Mouse (Mus musculus): ENCODE results near the gene 2700097O09Rik.

GRCm38 (mm10) chr12:55019421-55019877 lies 60.5 kb downstream of the 2700097O09Rik start:
- TF ChIP-seq CTCF (IDR thresholded peaks at IDR 0.05; ENCODE audit: extremely low read depth, insufficient read length, insufficient replicate concordance, low read depth, low read length) (no peak), POLR2A (IDR thresholded peaks at IDR 0.05; ENCODE audit: low read depth, low read length) (no peak)
